Mouse (Mus musculus) midbrain, embryonic 11.5 days (tissue): Measurements from ENCODE around the gene Drd1. TPM values are rescaled to one million over a fixed set of nuclear protein-coding genes. Genes with fewer than 3 reads are reported as not detected.

ENCODE experiments used
- ATAC-seq: fragments of 200-750 bp; cut with Nextera tagmentation; 2 replicates; pipeline ENCODE4 v1.8.0; 2017; ENCODE audit warnings: moderate TSS enrichment, moderate library complexity; ENCODE audit not compliant: low FRiP score
- DNase-seq: peaks from one replicate; pipeline ENCODE4 v3.0.0; 2015; ENCODE audit warnings: low spot score; ENCODE audit errors: missing footprints
- H3K27ac ChIP-seq: fragments of 300-500 bp; sonication (generic); 2 replicates; pipeline ENCODE4 v1.5.1; 2014; ENCODE audit warnings: low read depth, low read length
- H3K27me3 ChIP-seq: fragments of 300-500 bp; sonication (generic); 2 replicates; pipeline ENCODE4 v1.6.1; 2014; ENCODE audit warnings: mild to moderate bottlenecking, low read length, moderate library complexity, mixed read lengths; ENCODE audit not compliant: control insufficient read depth, insufficient read depth
- H3K36me3 ChIP-seq: fragments of 300-500 bp; sonication (generic); 2 replicates; pipeline ENCODE4 v1.6.1; 2014; ENCODE audit warnings: mild to moderate bottlenecking, low read length, moderate library complexity, mixed read lengths; ENCODE audit not compliant: control insufficient read depth, insufficient read depth
- H3K4me1 ChIP-seq: fragments of 300-500 bp; sonication (generic); 2 replicates; pipeline ENCODE4 v1.6.1; 2014; ENCODE audit warnings: low read length; ENCODE audit not compliant: control insufficient read depth, insufficient read depth
- H3K4me2 ChIP-seq: fragments of 300-500 bp; sonication (generic); 2 replicates; pipeline ENCODE4 v1.6.1; 2014; ENCODE audit warnings: mild to moderate bottlenecking, moderate library complexity
- H3K4me3 ChIP-seq: fragments of 300-500 bp; sonication (generic); 2 replicates; pipeline ENCODE4 v1.5.1; 2014; ENCODE audit warnings: low read depth, low read length
- H3K9ac ChIP-seq: fragments of 300-500 bp; sonication (generic); 2 replicates; pipeline ENCODE4 v1.6.1; 2014; ENCODE audit warnings: low read length
- H3K9me3 ChIP-seq: fragments of 300-500 bp; sonication (generic); 2 replicates; pipeline ENCODE4 v1.6.1; 2016; ENCODE audit warnings: low read length; ENCODE audit not compliant: control insufficient read depth
- whole genome bisulfite sequencing: fragments of 180-500 bp; shearing (Covaris S2); extraction: QIAGEN DNeasy Blood & Tissue Kit; methylation state at CpG from one replicate; pipeline ENCODE4 v1.1.7; 2014; 5-methylcytosine and 5-hydroxymethylcytosine counted together
- polyA plus RNA-seq: library from polyadenylated mRNA; unstranded; fragments of >200 nt; fragmentation: Nextera tagmentation; extraction: Ambion mirVana; gene quantifications from 2 replicates; pipeline ENCODE4 v1.2.1, GENCODE M21; 2014

Drd1 gene
- polyA plus RNA-seq, 1 experiment from 2014 or later = 0.55 TPM

DNA sequence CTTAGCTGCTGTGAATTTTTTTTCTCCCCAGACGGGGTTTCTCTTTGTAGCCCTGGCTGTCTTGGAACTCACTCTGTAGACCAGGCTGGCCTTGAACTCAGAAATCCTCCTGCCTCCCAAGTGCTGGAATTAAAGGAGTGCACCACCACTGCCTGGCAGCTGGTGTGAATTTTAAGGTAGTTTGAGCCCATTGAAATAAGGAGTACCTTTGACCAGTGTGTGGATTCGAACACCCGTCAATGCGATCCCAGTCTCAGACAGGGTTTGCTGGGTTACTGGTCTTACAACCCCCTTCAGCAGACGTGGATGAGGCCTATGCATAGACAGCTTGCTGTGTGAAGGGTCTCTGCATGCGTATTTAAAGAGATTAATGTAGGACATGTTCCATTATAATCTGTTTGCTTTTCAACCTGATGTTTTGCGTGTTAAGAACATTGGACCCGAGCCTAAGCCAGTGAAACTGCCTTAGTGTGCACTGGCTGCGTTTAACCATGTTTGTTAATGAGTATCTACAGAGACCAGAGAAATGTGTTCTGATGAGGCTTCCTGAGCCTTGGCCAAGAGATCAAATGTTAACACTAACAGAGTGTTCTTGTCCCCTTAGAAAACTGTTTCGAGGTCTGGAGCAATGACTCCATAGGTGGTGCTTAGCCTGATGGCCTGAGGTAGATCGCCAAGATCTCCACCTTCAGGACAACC lies 21.4 kb upstream of the Drd1 start:
- no peak overlapping the region for H3K27ac ChIP-seq
- no peak overlapping the region for H3K4me2 ChIP-seq
- no peak overlapping the region for H3K9ac ChIP-seq
- WGBS = 90% methylated on average over 11 of the region's 11 CpGs
- H3K27me3 ChIP-seq = no peaks in the 10 kb centered on the region
- H3K9me3 ChIP-seq = no peaks in the 10 kb centered on the region
- H3K4me1 ChIP-seq = peaks cover 2% of the 10 kb centered on the region; the same call in 1 of the 2 replicates
- no peak overlapping the region for H3K4me3 ChIP-seq
- DNase-seq (no peak), ATAC-seq (no peak)
- H3K36me3 ChIP-seq = no peaks in the 10 kb centered on the region

DNA sequence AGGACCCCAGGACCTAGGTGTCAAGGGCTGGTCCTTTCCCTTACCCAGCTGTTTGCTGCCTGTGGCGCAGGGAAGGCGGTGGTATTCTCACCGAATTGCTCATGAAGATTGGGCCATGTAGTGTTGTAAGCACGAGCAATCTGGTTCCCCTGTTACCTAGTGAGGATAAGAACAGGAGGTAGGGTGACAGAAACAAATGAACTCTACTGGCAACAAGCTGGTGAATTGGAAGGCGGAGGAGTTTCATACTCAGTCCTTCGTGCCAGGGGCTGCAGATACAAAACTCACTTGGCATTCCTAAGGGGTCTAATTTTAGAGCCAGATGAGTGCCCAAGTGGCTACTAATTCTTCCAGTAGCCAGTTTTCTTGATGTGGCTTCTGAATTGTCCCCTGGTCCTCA lies 20.5 kb upstream of the Drd1 start:
- no peaks in the 10 kb centered on the region for H3K27me3 ChIP-seq

GRCm38 (mm10) chr13:54075416-54075815 lies 19.9 kb upstream of the Drd1 start:
- Histone ChIP-seq H3K9me3 (no peaks in the 10 kb centered on the region), H3K9ac (no peak overlapping the region), H3K27ac (no peak overlapping the region), H3K4me2 (no peak overlapping the region), H3K36me3 (no peaks in the 10 kb centered on the region), H3K4me3 (no peak overlapping the region), H3K27me3 (no peaks in the 10 kb centered on the region), H3K4me1 (peaks cover 2% of the 10 kb centered on the region; the same call in 1 of the 2 replicates)
- no peak for ATAC-seq
- WGBS = 91% methylated on average over 2 of the region's 2 CpGs
- DNase-seq = no peak

More for the DNA sequence above, 20.5 kb upstream of the Drd1 start:
- Histone ChIP-seq H3K4me3 (no peak overlapping the region), H3K9me3 (no peaks in the 10 kb centered on the region), H3K36me3 (no peaks in the 10 kb centered on the region), H3K9ac (no peak overlapping the region), H3K4me1 (peaks cover 2% of the 10 kb centered on the region; the same call in 1 of the 2 replicates), H3K27ac (no peak overlapping the region), H3K4me2 (no peak overlapping the region)
- no peak for ATAC-seq
- no peak for DNase-seq
- WGBS = 94% methylated on average over 6 of the region's 6 CpGs

- ATAC-seq (no peak), DNase-seq (no peak)
- Histone ChIP-seq H3K9me3 (no peaks in the 10 kb centered on the region), H3K4me1 (peaks cover 6% of the 10 kb centered on the region), H3K4me2 (no peak overlapping the region), H3K36me3 (no peaks in the 10 kb centered on the region), H3K27ac (no peak overlapping the region), H3K4me3 (no peak overlapping the region), H3K9ac (no peak overlapping the region), H3K27me3 (no peaks in the 10 kb centered on the region)
- 88% methylated on average over 2 of the region's 2 CpGs for WGBS
Observed at GRCm38 (mm10) chr13:54073491-54073890, 18.0 kb upstream of the Drd1 start.

GRCm38 (mm10) chr13:54073066-54073465 lies 17.6 kb upstream of the Drd1 start:
- no peaks in the 10 kb centered on the region for H3K9me3 ChIP-seq
- H3K4me3 ChIP-seq = peak overlapping the region; percentile 61; the same call in 1 of the 2 replicates
- no peaks in the 10 kb centered on the region for H3K27me3 ChIP-seq
- no peak for ATAC-seq
- WGBS = 56% methylated on average over 1 of the region's 1 CpGs
- peaks cover 10% of the 10 kb centered on the region for H3K4me1 ChIP-seq
- H3K27ac ChIP-seq = no peak overlapping the region
- peak overlapping the region; percentile 70 for H3K4me2 ChIP-seq
- H3K9ac ChIP-seq = peak overlapping the region; percentile 18; the same call in 1 of the 2 replicates
- no peak for DNase-seq
- no peaks in the 10 kb centered on the region for H3K36me3 ChIP-seq

GRCm38 (mm10) chr13:54072526-54073057 lies 17.1 kb upstream of the Drd1 start:
- Histone ChIP-seq H3K36me3 (no peaks in the 10 kb centered on the region), H3K4me2 (peak overlapping the region; percentile 70), H3K9me3 (no peaks in the 10 kb centered on the region), H3K27me3 (no peaks in the 10 kb centered on the region), H3K27ac (no peak overlapping the region), H3K4me3 (peak overlapping the region; percentile 61), H3K9ac (peak overlapping the region; percentile 79; the same call in 1 of the 2 replicates), H3K4me1 (peaks cover 15% of the 10 kb centered on the region)
- WGBS = 41% methylated on average over 10 of the region's 10 CpGs
- DNase-seq (peak; percentile 91), ATAC-seq (no peak)

GRCm38 (mm10) chr13:54071606-54072331 lies 16.3 kb upstream of the Drd1 start, which contains the start of gene Sfxn1:
Sfxn1 (plus strand) TSS chr13:54071869.
- Histone ChIP-seq H3K4me2 (peak within 1 kb of the TSS; percentile 70), H3K4me3 (peak within 1 kb of the TSS; percentile 61), H3K9ac (peak within 1 kb of the TSS; percentile 79), H3K9me3 (no peaks in the 10 kb centered on the region), H3K36me3 (no peaks in the 10 kb centered on the region), H3K27me3 (no peaks in the 10 kb centered on the region), H3K27ac (no peak within 1 kb of the TSS), H3K4me1 (peaks cover 19% of the 10 kb centered on the region)
- DNase-seq = peak; percentile 98
- WGBS = under 1% methylated on average over 74 of the region's 74 CpGs
- peak; percentile 85 for ATAC-seq

GRCm38 (mm10) chr13:54071011-54071410 lies 15.5 kb upstream of the Drd1 start:
- H3K4me3 ChIP-seq = no peak overlapping the region
- no peak overlapping the region for H3K9ac ChIP-seq
- H3K27ac ChIP-seq = no peak overlapping the region
- H3K4me2 ChIP-seq = no peak overlapping the region
- no peak for DNase-seq
- peaks cover 19% of the 10 kb centered on the region for H3K4me1 ChIP-seq
- 94% methylated on average over 9 of the region's 9 CpGs for WGBS
- no peak for ATAC-seq
- no peaks in the 10 kb centered on the region for H3K27me3 ChIP-seq
- H3K9me3 ChIP-seq = no peaks in the 10 kb centered on the region
- no peaks in the 10 kb centered on the region for H3K36me3 ChIP-seq
